Mouse (Mus musculus) MEL (cell line): ENCODE data around the gene Kcnh3. TPM values are rescaled to one million over a fixed set of nuclear protein-coding genes. Genes with fewer than 3 reads are reported as not detected.

ENCODE experiments used
- DNase-seq: peaks from one replicate; pipeline ENCODE4 v3.0.0; 2011; ENCODE audit warnings: low read depth, low spot score
- H3K27ac ChIP-seq: 2 replicates; pipeline ENCODE4 v1.5.1; 2012; ENCODE audit warnings: low read depth, mild to moderate bottlenecking, control low read depth, low read length, moderate library complexity; ENCODE audit not compliant: control insufficient read depth
- H3K27me3 ChIP-seq, 2 experiments: fragments of 150-350 bp in 1 of 2; sonication (generic) in 1 of 2; 2 replicates each; pipeline ENCODE4 v1.6.1; 2012; ENCODE audit warnings: low read length in 2 of 2, mild to moderate bottlenecking in 2 of 2, improper control_type of control experiment in 1 of 2, moderate library complexity in 1 of 2; ENCODE audit not compliant: insufficient read depth in 2 of 2, control insufficient read depth in 1 of 2
- H3K36me3 ChIP-seq, 2 experiments: 2 replicates each; pipeline ENCODE4 v1.6.1; 2012 to 2014; ENCODE audit warnings: low read length in 2 of 2, improper control_type of control experiment in 1 of 2, inconsistent platforms in 1 of 2, mild to moderate bottlenecking in 1 of 2; ENCODE audit not compliant: insufficient read depth in 2 of 2, control insufficient read depth in 1 of 2
- H3K4me1 ChIP-seq, 2 experiments: fragments of 150-350 bp in 1 of 2; sonication (generic) in 1 of 2; 2 replicates each; pipeline ENCODE4 v1.6.1; 2012; ENCODE audit warnings: low read length in 2 of 2, improper control_type of control experiment in 1 of 2, mild to moderate bottlenecking in 1 of 2; ENCODE audit not compliant: insufficient read depth in 2 of 2, control insufficient read depth in 1 of 2
- H3K4me3 ChIP-seq, 2 experiments: fragments of 150-350 bp in 1 of 2; sonication (generic) in 1 of 2; 2 replicates each; pipeline ENCODE4 v1.5.1; 2012; ENCODE audit warnings: low read depth in 2 of 2, low read length in 2 of 2, mild to moderate bottlenecking in 2 of 2, moderate library complexity in 2 of 2, control low read depth in 1 of 2, improper control_type of control experiment in 1 of 2; ENCODE audit not compliant: control insufficient read depth in 1 of 2, insufficient read depth in 1 of 2
- H3K79me2 ChIP-seq: 2 replicates; pipeline ENCODE4 v1.6.1; 2012; ENCODE audit warnings: mild to moderate bottlenecking, low read length, moderate library complexity; ENCODE audit not compliant: control insufficient read depth, poor library complexity, insufficient read depth
- H3K9ac ChIP-seq: 2 replicates; pipeline ENCODE4 v1.6.1; 2012; ENCODE audit warnings: low read depth, mild to moderate bottlenecking, control low read depth, low read length, moderate library complexity; ENCODE audit not compliant: control insufficient read depth, poor library complexity, severe bottlenecking
- H3K9me3 ChIP-seq: fragments of 150-350 bp; sonication (generic); replicated peaks from 2 replicates; pipeline ENCODE4 v1.6.1; 2012; ENCODE audit warnings: mild to moderate bottlenecking, low read length, improper control_type of control experiment, moderate library complexity; ENCODE audit not compliant: insufficient read depth
- CHD2 ChIP-seq: IDR thresholded peaks from 2 replicates; pipeline ENCODE4 v1.6.1; 2011; ENCODE audit warnings: low read length, improper control_type of control experiment
- CTCF ChIP-seq, 3 experiments: IDR thresholded peaks in 2 of 3; conservative IDR thresholded peaks in 1 of 3; 2 replicates each; pipeline ENCODE4 v1.5.1; 2011 to 2012; ENCODE audit warnings: low read length in 3 of 3, low read depth in 2 of 3, mild to moderate bottlenecking in 2 of 3, improper control_type of control experiment in 1 of 3, inconsistent platforms in 1 of 3, mixed read lengths in 1 of 3, moderate library complexity in 1 of 3; ENCODE audit not compliant: control insufficient read depth in 1 of 3, insufficient read depth in 1 of 3, poor library complexity in 1 of 3, severe bottlenecking in 1 of 3
- E2F4 ChIP-seq: IDR thresholded peaks from 2 replicates; pipeline ENCODE4 v1.6.1; 2011; ENCODE audit warnings: low read depth, low read length, improper control_type of control experiment, borderline replicate concordance
- ELF1 ChIP-seq: IDR thresholded peaks from 2 replicates; pipeline ENCODE4 v1.6.1; 2014; ENCODE audit warnings: low read depth, mild to moderate bottlenecking, inconsistent platforms, low read length, improper control_type of control experiment, moderate library complexity
- ETS1 ChIP-seq: IDR thresholded peaks from 2 replicates; pipeline ENCODE4 v1.6.1; 2012; ENCODE audit warnings: low read depth, mild to moderate bottlenecking, inconsistent platforms, low read length, improper control_type of control experiment, moderate library complexity
- GABPA ChIP-seq: IDR thresholded peaks from 2 replicates; pipeline ENCODE4 v1.6.1; 2012; ENCODE audit warnings: low read depth, mild to moderate bottlenecking, inconsistent platforms, low read length, improper control_type of control experiment, moderate library complexity
- JUND ChIP-seq: IDR thresholded peaks from 2 replicates; pipeline ENCODE4 v1.6.1; 2011; ENCODE audit warnings: low read depth, mild to moderate bottlenecking, improper control_type of control experiment, low read length
- KAT2A ChIP-seq: conservative IDR thresholded peaks from 2 replicates; pipeline ENCODE4 v1.6.1; 2012; ENCODE audit warnings: low read depth, low read length, improper control_type of control experiment, inconsistent platforms
- MAZ ChIP-seq: IDR thresholded peaks from 2 replicates; pipeline ENCODE4 v1.6.1; 2012; ENCODE audit warnings: low read depth, mild to moderate bottlenecking, inconsistent platforms, low read length, improper control_type of control experiment
- MEF2A ChIP-seq: IDR thresholded peaks from 2 replicates; pipeline ENCODE4 v1.6.1; 2014; ENCODE audit warnings: low read depth, mild to moderate bottlenecking, inconsistent platforms, low read length, improper control_type of control experiment; ENCODE audit not compliant: poor library complexity, insufficient replicate concordance, severe bottlenecking; ENCODE audit errors: extremely low read depth
- MYB ChIP-seq: IDR thresholded peaks from 2 replicates; pipeline ENCODE4 v1.6.1; 2011; ENCODE audit warnings: mild to moderate bottlenecking, low read depth, low read length, improper control_type of control experiment
- NRF1 ChIP-seq: IDR thresholded peaks from 2 replicates; pipeline ENCODE4 v1.6.1; 2014; ENCODE audit warnings: low read depth, mild to moderate bottlenecking, inconsistent platforms, low read length, improper control_type of control experiment, moderate library complexity; ENCODE audit not compliant: poor library complexity, insufficient read depth, severe bottlenecking
- POLR2AphosphoS5 ChIP-seq: IDR thresholded peaks from 2 replicates; pipeline ENCODE4 v1.6.1; 2012; ENCODE audit warnings: low read depth, borderline replicate concordance, mild to moderate bottlenecking, inconsistent platforms, low read length, moderate library complexity, mixed read lengths
- RAD21 ChIP-seq: IDR thresholded peaks from 2 replicates; pipeline ENCODE4 v1.6.1; 2011; ENCODE audit warnings: mild to moderate bottlenecking, low read depth, low read length, improper control_type of control experiment
- RCOR1 ChIP-seq: IDR thresholded peaks from 2 replicates; pipeline ENCODE4 v1.6.1; 2012; ENCODE audit warnings: low read depth, mild to moderate bottlenecking, inconsistent platforms, low read length, improper control_type of control experiment
- SIN3A ChIP-seq: IDR thresholded peaks from 2 replicates; pipeline ENCODE4 v1.6.1; 2012; ENCODE audit warnings: low read length, improper control_type of control experiment, inconsistent platforms
- SMC3 ChIP-seq: IDR thresholded peaks from 2 replicates; pipeline ENCODE4 v1.6.1; 2011; ENCODE audit warnings: low read depth, low read length, improper control_type of control experiment
- TBP ChIP-seq: IDR thresholded peaks from 2 replicates; pipeline ENCODE4 v1.8.0; 2011; ENCODE audit warnings: low read depth, low read length, improper control_type of control experiment
- TCF12 ChIP-seq: IDR thresholded peaks from 2 replicates; pipeline ENCODE4 v1.6.1; 2014; ENCODE audit warnings: low read depth, mild to moderate bottlenecking, inconsistent platforms, low read length, improper control_type of control experiment, moderate library complexity
- USF1 ChIP-seq: IDR thresholded peaks from 2 replicates; pipeline ENCODE4 v1.6.1; 2014; ENCODE audit warnings: low read depth, mild to moderate bottlenecking, inconsistent platforms, low read length, improper control_type of control experiment, moderate library complexity
- ZC3H11A ChIP-seq: IDR thresholded peaks from 2 replicates; pipeline ENCODE4 v1.6.1; 2012; ENCODE audit warnings: low read depth, mild to moderate bottlenecking, inconsistent platforms, low read length, improper control_type of control experiment
- ZKSCAN1 ChIP-seq: IDR thresholded peaks from 2 replicates; pipeline ENCODE4 v1.6.1; 2012; ENCODE audit warnings: low read depth, mild to moderate bottlenecking, inconsistent platforms, low read length, improper control_type of control experiment, moderate library complexity
- ZMIZ1 ChIP-seq: IDR thresholded peaks from 2 replicates; pipeline ENCODE4 v1.6.1; 2012; ENCODE audit warnings: low read depth, mild to moderate bottlenecking, inconsistent platforms, low read length, improper control_type of control experiment, moderate library complexity
- ZNF384 ChIP-seq: IDR thresholded peaks from 2 replicates; pipeline ENCODE4 v1.6.1; 2012; ENCODE audit warnings: low read depth, mild to moderate bottlenecking, inconsistent platforms, low read length, improper control_type of control experiment
- polyA plus RNA-seq, 2 experiments: library from polyadenylated mRNA; stranded (reverse) in 1 of 2; unstranded in 1 of 2; fragments of >175 nt in 1 of 2; fragments of >200 nt in 1 of 2; gene quantifications; 2 replicates each; pipeline versions ENCODE4 v1.2.1 to v1.2.4; 2012; ENCODE audit warnings: low replicate concordance in 2 of 2, low read depth in 1 of 2; ENCODE audit not compliant: insufficient read length in 2 of 2, insufficient read depth in 1 of 2, missing spikeins in 1 of 2
- total RNA-seq: library from RNA; depleted of rRNA; stranded (reverse); fragments of 300-350 nt; gene quantifications from 2 replicates; pipeline ENCODE4 v1.2.3, GENCODE M21; 2012

The Kcnh3 gene
- total and polyA plus RNA-seq, 3 experiments = 0.15 to 1.3 TPM; not detected in 1

DNA sequence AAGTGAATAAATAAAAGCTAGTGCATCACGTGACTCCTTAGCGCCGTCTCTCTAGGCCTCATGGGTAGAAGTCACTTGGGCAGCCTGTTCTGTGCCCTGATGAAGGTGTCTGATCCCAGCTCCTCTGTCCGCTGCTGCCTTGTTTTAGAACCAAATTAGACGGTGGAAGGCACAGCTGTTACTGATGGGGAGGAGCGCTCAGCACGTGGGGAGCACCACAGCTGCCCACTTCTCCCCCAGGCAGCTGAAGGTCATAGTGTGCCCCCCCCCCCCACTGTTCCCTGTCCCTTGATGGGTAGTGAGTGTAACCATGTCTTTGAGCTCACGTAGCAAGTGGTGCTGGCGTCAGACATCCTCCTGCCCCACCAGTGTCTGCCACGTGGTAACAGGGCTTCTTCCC is 11.5 kb upstream of the Kcnh3 start:
- no peak for DNase-seq
- H3K9me3 ChIP-seq = no peaks in the 10 kb centered on the region
- no peak overlapping the region for H3K4me3 ChIP-seq
- H3K27ac ChIP-seq = no peak overlapping the region
- H3K79me2 ChIP-seq = no peaks in the 10 kb centered on the region
- TF ChIP-seq MYB (no peak), ETS1 (no peak), MEF2A (no peak), MAZ (no peak), E2F4 (no peak), KAT2A (no peak), USF1 (no peak), ZKSCAN1 (no peak), GABPA (no peak), SIN3A (no peak), CHD2 (no peak), RAD21 (no peak), ZC3H11A (no peak), POLR2AphosphoS5 (no peak)
- TF ChIP-seq, all 39 proteins: peak for 0
- Histone ChIP-seq H3K27me3 (peaks cover 3% of the 10 kb centered on the region in 2 experiments; a peak in 3 of 4 replicates), H3K9ac (no peak overlapping the region), H3K4me1 (peaks cover 2 to 11% of the 10 kb centered on the region in 2 experiments; a peak in 2 of 4 replicates), H3K36me3 (peaks cover 0 to 4% of the 10 kb centered on the region in 2 experiments; a peak in 2 of 4 replicates)

DNA sequence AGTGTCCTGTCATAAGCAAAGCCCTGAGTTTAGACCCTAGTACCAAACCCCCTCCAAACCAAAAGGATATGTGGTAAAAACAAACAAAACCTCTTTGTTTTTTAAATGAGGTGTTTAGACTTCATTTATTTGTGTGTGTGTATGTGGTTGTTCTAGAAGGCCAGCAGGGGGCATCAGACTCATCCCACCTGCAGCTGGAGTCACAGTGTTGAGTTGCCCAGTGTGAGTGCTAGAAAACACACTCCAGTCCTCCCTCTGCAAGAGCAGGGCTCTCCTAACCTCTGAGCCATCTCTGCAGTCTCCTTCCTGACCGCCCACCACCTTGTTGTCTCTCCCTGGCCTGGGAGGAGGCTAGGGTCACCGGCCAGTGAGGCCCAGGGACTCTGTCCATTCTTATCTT is 9.7 kb upstream of the Kcnh3 start:
- H3K27ac ChIP-seq = no peak overlapping the region
- H3K79me2 ChIP-seq = no peaks in the 10 kb centered on the region

More for the DNA sequence above, 9.7 kb upstream of the Kcnh3 start:
- TF ChIP-seq RAD21 (peak; percentile 68), JUND (no peak), ZNF384 (no peak), SMC3 (peak; percentile 94), CHD2 (no peak), TBP (0 out of 2 replicates have a peak, but pooled peaks have one; percentile 26), RCOR1 (no peak), ZMIZ1 (no peak), MAZ (no peak), CTCF (IDR thresholded peaks at IDR 0.05 in 2 of 3, conservative IDR thresholded peaks at IDR 0.05 in 1 of 3; ENCODE audit: control insufficient read depth in 1 of 3, insufficient read depth in 1 of 3, low read depth in 2 of 3, low read length in 3 of 3, poor library complexity in 1 of 3, severe bottlenecking in 1 of 3) (peak; percentile 78 to 91 (median 80)), ELF1 (no peak), TCF12 (peak; percentile 22; the same call in 1 of the 2 replicates), ZC3H11A (peak; percentile 72), NRF1 (0 out of 2 replicates have a peak, but pooled peaks have one; percentile 20), POLR2AphosphoS5 (no peak)
- H3K4me1 ChIP-seq = peaks cover 2 to 11% of the 10 kb centered on the region in 2 experiments; a peak in 2 of 4 replicates
- no peaks in the 10 kb centered on the region for H3K9me3 ChIP-seq
- H3K9ac ChIP-seq = no peak overlapping the region
- peaks cover 0 to 4% of the 10 kb centered on the region in 2 experiments; a peak in 2 of 4 replicates for H3K36me3 ChIP-seq
- no peak overlapping the region for H3K4me3 ChIP-seq
- DNase-seq = peak; percentile 83
- peaks cover under 1 to 3% of the 10 kb centered on the region in 2 experiments; a peak in 3 of 4 replicates for H3K27me3 ChIP-seq
